Mouse (Mus musculus) embryonic fibroblast, embryonic 13.5 days (primary cell): ENCODE data around the gene Pde4dip.

Experiments
- CTCF ChIP-seq: IDR thresholded peaks from 2 replicates; pipeline ENCODE4 v1.5.1; 2011; ENCODE audit warnings: mild to moderate bottlenecking, control low read depth, low read length, moderate library complexity, borderline replicate concordance; ENCODE audit not compliant: insufficient read depth
- POLR2A ChIP-seq: IDR thresholded peaks from 2 replicates; pipeline ENCODE4 v1.6.1; 2011; ENCODE audit warnings: low read depth, mild to moderate bottlenecking, control low read depth, low read length, moderate library complexity

DNA sequence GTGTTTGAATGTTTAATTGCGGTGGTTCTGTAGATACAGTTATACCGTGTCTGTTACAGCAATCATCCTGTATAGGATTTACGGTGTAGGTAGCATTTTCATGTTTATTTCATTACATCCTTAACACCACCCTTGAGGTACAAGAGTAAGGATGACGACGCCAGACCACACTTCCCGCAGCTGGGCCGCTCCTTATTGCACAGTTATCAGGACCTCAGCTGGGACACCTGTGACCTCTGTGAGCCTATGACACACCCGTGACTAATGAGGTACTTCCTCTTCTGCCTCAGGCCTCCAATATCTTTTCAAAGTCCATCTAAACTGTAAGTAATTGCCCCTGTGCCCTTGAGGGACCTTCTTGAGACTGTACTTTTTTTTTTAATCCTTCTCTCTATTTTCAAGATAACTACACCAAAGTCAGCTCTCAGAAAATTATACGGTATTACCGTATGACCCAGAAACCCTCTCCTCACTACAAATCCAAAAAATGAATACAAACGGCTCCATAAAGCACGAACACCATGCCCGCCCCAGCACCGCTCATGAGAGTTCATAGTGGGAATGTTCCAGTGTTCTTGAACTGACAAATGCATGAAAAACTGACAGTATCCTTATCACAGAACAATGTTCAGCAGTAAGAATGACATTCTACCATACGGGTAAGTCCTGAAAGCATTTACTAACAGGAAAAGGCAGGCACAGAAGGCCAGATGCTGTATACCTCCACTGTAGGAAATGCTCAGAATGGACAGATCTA lies 56.8 kb downstream of the Pde4dip start:
- TF ChIP-seq CTCF (no peak), POLR2A (no peak)
